Mouse (Mus musculus): Measurements from ENCODE around the gene Ywhaq.

The Ywhaq gene

DNA sequence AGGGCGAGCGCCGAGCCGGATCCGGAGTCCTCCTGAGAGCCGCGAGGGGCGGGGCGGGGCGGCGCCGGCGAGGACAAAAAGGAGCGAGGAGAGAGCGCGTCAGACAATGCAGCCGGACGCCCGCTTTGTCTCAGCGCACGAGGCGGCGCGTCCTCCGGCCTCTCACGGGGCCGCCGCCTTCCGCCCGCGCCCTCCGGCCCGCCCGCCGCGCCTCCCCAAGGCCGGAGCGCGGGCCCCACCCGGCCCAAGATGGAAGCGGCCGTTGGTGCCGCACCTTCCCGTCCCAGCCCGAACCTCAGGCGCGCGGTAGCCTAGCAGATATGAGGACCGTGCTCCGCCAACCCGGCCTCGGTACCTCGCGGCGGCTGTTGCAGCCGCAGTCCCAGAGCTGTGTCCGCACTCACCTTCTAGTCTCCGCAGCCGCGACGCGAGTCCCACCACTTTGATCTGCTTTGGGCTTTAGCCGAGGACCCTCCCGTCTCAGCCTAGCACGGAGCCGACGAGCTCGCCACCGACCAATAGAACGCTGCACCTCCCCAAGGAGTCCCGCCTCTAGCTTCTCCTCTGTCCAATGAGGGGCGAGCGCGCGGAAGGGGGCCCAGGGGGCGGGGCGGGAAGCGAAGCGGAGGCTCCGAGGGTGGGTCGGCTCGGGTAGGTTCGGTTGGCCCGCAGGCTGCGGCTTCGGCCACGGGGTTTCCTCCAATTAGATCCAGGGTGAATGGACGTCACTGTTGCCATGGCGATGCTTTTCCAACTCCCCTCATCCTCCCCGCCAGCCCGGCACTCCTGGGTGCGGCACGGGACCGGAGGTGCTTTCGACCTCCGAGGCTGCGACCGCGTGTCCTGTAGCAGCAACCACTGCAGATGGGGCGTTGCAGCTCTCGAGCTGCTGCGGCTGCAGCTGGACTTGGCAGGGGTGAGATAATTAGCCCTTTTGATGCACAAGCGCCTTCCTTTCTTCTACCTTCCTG lies at the start of gene Ywhaq:
Gene Ywhaq (minus strand): TSS at position 538 of the 971 bp plus-strand sequence.
- DNase-seq = peak; percentile 97 to 98

DNA sequence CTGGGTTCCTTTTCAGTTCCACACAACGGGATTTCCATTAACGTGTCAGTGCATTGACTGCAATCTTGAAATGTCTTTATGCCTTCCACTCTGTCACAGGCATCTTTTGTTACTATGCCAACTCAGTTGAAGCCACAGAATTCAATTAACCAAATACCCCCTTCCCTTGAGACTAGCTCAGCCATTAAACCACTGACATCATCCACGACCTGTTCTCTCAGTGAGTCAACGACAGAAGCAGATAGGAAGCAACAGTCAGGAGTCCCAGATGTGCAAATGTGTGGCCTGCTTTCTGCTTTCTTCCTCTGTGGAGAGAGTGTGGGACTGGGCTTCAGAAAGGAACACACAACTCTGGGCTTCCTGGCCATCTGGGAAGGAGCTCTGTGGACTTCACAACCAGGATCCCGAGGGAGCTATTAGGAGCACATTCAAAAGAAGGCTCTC lies 46.0 kb upstream of the Ywhaq start:
- DNase-seq = no peak

DNA sequence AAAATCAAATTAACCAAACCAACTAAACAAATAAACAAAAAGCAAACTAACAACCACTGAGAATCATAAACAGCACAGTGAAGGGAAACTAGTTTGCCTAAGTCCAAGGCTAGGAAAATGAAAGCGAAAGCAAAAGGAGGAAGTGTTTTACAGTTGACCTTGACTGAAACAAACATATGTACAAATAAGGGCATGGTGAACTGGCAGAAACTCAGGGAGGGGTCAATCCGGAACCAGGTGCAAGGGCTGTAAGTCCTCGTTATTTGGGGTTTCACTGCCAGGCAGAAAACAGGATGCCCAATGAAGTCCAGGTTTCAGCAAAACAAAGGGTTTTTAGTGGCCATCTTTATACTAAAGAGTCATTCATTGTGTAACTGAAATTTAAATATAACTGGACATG lies 45.2 kb upstream of the Ywhaq start:
- DNase-seq = no peak

DNA sequence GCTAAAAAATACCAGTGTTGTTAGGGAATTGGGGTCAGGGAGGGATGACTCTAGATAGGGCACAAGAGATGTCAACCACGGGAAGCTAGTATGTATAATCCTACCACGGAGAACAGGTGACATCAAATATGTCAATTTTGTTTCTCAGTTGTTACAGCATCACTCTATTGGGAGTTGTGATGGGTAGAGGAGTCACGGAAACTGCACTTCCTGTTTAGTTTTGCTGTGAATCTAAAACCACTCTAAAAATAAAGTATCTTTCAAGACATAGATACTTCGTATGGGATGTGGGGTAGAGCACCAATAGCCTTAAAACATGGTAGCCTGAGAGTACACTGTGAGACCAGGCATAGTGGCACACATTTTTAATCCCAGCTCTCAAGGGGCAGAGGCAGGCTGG lies 42.2 kb upstream of the Ywhaq start:
- no peak for DNase-seq

DNA sequence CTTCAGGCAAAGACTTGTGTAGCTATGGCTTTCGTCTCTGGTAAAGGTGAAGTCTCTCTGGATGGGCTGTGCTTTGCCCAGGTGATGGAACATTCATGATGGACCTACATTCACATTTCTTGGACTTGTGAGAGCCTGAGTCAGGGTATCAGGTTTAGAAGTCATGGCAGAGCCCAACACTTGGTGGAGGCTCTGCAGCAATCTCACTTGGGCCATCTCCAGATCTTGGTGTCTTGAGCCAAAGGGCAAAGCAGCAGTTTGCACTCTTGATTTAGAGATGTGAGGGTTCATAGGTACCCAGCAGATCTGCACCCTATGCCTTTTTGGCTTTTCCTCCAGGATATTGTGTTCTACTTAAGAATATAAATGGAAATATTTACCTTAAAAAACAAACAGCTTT lies 38.6 kb upstream of the Ywhaq start:
- DNase-seq = no peak

DNA sequence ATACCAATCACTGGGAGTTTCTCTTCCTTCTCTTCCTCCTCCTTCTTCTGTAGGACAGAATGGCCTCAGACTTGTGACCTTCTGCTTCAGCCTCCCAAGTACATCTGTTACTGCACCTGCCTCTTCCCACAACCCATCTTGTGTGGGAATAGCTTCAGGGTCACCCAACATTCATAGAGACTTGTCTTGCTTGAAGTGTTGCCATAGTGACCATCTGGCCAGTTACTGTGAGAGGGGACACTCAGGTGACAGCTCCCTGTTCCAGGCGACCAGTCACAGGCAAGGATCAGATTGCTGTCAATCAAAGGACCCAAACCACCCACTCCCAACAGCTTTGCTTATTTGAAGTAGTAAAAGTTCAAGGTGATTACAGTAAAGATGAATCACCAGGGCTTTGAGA lies 34.3 kb upstream of the Ywhaq start:
- DNase-seq = no peak

DNA sequence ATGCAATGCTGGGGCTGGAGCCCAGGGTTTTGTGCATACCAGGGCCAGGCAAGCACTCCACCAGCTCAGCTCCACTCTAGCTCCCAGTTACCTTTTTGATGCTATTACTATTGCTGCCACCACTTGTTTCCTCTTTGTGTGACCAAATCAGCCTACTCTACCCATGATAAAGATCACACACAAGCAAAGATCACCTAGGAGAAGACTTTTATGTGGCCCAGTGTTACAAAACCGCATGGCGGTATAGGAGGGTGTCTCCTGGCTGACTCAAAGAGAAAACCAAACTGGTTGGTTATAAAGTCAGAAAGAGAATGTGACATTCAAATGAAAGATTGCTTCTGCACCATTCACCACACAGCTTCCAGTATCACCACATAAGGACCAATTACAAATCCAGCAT lies 33.9 kb upstream of the Ywhaq start:
- DNase-seq = no peak

DNA sequence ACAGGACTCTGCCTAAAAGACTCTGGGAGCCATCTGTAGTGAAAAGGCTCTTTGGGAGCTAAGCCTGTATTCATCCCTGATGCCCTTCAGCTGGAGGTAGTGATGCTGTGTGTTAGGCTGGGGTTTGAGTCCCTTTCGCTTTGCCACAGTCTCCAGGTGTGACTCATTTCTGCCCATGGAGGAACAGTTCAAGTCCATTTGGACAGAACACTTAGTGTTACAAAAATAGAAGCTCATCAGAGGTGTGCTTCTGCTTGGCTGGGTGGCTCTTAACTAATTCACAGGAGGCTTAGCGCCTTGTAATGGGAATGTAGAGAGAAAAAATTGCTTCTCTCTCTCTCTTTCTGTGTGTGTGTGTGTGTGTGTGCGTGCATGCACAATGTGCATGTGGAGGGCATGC lies 26.3 kb upstream of the Ywhaq start:
- DNase-seq = no peak

DNA sequence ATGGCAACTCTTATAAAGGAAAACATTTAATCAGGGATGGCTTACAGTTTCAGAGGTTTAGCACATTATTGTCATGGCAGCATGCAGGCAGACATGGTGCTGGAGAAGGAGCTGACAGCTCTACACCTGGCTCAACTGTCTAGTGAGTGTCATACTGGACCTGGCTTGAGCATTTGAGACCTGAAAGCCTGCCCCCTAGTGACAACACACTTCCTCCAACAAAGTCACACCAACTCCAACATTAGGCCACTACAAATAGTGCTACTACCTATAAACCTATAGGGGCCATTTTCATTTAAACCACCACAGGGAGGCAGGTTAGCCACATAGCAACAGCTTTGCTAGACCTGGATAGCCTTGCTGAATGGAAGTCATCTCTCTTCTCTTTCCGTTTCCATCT lies 24.4 kb upstream of the Ywhaq start:
- no peak for DNase-seq

DNA sequence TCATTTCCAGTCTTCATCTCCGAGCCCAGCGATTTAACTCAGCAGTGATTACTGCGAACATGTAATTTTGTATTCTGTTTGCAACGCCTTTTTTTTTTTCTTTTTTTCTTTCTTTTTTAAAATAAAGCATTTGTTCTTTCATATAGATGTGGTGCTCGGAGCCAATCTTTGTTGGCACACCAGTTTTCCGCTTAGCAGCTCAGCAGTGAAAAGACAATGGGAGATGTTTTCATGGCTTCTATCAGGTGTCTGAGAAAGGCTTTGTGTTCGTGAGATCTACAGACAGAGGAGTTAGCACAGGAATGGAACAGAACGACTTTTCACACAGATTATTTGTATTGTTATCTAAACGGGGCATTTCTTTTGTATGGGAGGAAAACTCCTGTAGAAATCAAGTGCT lies 22.0 kb upstream of the Ywhaq start:
- no peak for DNase-seq

DNA sequence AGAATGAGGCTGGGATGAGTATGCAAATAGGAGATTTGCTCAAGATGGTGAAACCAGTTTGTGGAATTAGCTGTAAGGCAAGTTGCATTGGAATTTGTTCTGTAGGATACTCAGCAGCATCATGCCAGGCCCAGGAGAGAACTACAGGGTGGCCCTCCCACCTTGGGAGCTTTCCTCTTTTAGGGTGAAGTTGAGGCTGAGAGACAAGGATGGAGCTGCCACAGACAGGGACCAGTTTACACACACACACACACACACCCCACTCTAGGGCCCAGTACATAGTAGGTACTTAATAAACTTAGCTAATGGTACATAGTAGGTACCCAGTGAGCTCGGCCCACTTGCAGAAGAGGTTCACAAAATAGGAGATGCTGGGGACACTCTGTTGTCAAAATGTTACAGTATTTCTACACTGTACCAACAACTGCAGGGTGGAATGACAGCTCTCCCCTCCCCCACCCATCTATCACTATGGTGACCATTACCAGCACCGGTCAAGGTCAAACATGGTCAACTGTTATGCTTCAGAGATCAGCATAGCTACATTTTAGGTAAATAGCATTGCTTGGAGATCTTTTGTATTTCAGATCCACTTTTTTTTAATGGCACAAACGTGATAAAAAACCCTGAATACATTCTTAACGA lies 21.4 kb upstream of the Ywhaq start:
- DNase-seq = no peak

DNA sequence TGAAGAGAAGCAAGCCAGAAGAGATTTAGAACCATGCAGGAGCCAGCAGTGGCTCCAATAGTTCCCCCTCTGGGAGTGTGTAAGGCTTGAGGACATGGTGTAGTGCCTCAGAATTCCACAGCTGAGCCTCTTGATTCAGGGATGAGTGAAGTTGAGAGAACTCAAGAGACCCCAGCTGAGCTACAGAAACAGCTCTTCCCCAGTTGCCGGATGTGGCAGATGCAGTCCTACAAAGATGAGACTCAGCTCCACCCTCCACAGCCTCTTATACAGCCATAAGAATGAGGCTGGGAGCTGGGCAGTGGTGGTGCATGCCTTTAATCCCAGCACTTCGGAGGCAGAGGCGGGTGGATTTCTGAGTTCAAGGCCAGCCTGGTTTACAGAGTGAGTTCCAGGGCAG lies 20.9 kb upstream of the Ywhaq start:
- DNase-seq = no peak

DNA sequence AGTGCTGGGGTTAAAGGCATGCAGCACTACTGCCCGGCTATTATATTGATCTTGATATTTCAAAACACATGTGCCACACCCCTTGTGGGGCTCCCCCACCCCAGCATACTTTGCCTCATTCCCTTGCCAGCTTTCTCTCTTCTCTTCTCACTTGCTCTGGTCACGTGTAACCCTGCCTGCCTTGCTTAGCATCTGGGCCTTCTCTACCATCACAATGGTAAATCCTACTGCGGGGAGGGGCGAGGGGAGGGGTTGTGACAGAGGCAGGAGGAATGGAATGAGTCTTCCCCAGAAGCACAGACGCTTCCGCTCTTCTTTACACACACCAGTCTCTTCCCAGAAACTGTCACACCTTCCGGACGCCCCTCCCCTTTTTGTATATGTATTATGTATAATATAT lies 14.5 kb upstream of the Ywhaq start:
- DNase-seq = peak; percentile 40 to 79

DNA sequence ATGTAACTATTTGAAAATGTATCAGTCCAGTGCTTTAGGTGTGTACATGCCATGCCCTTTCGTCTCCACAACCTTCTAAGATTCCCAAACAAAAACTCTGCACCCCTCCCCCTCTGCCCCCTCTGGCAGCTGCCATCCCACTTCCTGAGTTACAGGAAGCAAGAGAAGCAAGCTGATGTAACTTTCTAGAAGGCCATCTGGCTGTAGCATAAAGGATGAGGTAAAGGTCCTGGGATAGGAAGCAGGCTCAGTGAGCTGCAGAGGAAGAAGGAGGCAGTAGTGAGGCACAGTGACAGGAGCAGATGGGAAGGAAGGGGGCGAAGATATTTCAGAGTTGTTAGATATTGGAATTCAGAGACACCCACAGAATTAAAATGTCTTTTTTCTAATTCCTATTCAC lies 13.6 kb upstream of the Ywhaq start:
- DNase-seq = no peak

DNA sequence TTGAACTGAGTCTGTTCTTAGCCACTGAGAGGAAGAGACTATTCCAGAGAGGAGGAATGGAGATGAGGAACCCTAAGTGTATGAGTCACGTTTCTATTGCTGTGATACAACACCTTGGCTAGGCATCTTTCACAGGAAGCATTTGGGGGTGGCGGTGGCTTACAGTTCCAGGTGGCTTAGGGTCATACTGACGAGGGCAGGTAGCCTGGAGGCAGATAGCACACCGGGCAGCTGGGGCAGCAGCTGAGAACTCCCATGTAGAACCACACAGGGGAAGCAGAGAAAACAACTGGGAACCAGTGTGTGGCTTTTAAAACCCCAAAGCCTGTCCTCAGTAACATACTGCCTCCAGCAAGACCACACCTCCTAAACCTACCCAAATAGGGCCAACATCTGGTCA lies 12.7 kb upstream of the Ywhaq start:
- DNase-seq = no peak

DNA sequence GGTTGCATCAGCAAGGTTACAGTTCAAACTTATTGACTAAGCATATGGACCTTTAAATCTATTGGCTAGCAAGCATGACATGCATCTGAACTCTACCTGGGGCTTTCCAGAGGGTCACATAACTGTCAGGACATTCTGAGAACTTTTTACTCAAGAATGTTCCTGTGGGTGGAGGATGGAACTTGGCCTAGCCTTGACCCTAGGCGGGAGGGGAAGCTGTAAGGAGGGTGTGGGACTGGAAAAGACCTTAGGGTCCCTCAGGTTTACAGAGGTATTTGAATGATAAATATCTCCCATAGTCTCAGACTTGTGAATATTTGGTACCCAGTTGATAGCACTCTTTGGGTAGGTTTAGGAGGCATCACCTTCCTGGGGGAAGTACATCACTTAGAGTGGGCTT lies 11.6 kb upstream of the Ywhaq start:
- no peak for DNase-seq

DNA sequence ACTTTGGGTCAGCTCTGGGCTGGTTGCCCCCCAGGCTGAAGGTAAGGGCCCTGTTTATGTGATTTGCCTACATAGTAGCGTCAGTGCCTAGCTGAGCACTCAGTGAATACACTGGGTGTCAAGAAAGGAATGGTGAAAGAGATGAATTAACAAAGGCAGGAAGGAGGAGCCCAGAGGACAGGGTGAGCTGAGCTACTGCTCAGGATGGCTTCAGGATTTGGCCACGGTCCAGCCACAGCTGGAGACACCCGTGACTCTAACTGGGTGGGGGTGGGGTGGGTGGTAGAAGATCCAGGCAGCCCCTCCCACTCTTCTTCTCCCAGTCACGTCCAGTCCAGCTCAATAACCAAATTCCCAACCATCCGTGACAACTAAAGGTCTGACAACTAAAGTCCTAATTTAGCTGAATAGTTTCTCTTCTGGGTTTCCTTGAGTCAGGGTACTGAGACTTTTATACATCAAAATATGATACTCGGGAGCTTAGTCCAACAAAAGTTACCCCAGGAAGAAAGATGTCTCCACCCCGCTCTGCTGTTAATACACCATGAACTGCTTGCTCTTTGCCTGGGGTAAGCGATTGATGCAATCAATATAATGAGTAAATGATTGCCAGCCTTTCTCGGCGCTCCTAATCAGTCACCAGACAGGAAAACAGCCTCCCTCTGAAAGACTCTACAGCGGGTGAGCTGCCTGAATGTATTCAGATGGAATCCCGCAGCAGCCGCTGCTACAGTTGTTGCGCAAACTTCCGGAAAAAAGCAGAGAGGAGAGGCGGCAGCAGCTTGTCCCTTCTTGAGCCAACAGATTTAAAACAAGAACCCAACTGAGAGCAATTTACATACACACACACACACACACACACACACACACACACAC lies 8.9 kb upstream of the Ywhaq start:
- DNase-seq = peak; percentile 69 to 86

DNA sequence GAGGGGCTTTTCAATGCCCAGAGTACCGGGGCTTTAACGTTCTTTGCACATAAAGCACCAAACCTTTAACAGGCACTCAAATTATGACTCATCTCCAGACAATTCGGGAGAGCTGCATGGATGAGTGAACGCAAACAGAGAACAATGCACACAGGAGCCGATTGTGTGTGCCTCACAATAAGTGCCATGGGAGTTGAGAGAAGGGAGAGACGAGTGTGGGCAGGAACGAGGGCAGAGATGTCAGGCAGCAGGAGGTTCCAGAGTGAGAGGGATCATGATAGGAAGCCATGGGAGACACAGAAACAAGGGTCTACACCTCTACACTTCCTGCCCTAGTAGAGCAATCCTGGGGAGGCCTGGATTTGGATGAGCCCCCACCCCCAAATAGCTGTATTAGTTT lies 7.2 kb upstream of the Ywhaq start:
- no peak for DNase-seq

DNA sequence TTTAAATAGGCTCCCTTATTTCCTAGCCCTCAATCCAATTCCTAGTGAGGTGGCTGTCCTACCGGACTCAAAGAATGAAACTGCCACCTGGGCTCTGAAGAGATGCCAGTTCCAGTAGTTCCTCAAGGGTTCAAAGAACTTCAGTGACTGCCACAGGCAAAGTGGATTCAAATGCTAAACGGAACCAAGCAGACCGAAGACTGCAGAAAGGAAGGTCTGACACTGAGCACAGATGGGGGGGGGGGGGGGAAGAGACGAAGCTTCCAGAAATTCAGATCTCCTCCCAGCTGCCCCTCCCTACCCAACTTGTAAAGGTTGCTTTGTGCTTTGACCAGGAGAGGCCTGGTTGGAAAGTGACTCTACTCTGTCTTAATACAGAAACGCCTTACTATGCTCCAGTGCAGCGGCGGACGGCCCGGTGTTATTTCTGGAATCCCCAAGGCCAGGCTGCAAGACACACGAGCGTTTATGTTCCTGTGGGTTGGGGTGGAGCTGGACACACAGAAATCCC lies 1.2 kb upstream of the Ywhaq start:
- peak in 1 of 2 experiments; percentile 8 for DNase-seq

DNA sequence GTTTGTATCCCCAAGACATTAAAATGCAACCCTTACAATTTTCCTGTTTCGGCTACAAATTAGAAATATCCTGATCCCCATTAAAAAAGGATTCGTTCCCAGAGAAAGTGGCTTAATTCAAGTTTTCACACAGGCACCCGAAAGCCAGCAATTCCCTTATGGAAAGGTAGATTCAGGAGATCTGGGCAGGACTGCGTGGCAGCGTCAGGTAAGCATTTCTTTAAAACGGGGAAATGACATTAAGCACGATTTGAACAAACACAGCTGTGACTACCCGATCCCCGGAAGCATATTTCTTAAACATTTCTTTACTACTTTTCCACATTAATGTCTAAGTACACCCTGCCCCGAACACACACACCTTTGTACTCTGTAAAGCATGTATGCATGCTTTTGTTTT lies 646 bp upstream of the Ywhaq start:
- peak in 1 of 2 experiments; percentile 8 for DNase-seq

DNA sequence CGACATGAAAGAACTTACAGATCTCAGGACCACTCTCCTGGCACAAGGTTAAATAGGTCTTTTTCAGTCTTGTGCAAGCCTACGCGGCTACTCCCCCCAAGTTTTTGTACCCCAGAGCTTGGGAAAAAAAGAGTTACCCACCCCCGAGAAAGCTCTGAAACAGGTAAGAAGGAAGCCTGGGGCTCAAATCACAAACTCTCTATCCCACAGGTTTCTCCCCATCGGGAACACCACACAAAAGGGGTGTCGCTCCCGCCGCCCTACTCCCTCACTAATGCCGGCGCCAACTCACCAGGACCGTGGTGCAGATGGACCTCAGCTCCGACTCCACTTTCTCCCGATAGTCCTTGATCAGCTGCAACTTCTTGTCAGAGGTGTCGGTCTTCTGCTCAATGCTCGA lies 931 bp downstream of the Ywhaq start:
- DNase-seq = peak in 1 of 2 experiments; percentile 25

DNA sequence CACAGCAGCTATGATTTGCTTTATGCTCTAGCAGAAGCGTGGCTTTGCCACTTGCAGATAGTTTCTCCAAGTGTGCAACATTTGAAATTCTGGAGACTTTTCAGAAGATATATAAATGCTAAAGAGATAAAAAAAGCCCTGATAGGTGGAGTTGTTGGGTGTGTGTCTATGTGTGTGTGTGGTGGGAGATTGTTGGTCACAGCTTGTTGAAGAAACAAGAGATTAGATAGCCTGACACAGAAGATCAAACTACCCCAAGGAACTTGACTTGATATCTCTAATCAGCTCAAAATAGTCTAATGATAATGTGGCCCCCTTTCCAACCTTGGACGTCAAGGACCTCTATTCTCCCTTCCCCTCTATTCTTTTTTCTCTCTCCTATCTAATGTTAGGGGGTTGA lies 6.8 kb downstream of the Ywhaq start:
- no peak for DNase-seq

DNA sequence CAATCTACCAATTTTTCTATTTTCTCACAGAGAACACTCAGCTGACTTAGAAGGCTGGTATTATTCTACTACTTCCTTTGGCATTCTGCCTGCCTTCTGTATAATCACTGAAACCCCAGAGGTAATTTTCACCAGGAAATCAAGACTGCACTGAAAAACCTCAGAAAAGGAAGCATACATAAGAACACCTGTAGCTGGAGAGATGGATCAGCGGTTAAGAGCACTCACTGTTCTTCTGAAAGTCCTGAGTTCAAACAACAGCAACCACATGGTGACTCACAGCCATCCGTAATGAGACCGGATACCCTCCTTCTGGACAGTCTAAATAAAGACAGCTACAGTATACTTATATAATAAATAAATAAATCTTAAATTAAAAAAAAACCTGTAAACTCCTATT lies 7.8 kb downstream of the Ywhaq start:
- DNase-seq = no peak
